Mouse (Mus musculus): ENCODE results near the gene Men1.

DNA sequence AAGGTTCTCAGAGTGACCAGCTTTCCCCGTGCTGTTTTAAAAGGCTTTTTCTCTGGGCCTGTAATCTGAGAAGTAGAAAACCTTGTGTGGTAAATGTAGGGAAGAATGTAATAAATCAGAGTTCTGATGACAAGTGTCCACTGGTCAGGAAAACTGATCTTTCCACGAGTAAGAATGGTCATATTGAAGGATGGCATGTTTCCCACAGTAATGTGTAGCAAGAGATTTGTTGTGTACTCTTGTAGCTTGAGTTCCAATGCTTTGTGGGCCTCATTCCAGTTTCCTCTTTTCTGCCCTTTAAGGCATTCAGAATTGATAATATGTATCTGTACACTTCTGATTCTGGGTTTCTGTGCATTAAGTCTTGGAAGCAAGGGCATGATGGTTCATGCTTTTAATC lies 30.1 kb downstream of the Men1 start:
- TF ChIP-seq CTCF (IDR thresholded peaks at IDR 0.05; ENCODE audit: extremely low read depth, insufficient read depth, insufficient read length, insufficient replicate concordance) (no peak), POLR2A (IDR thresholded peaks at IDR 0.05; ENCODE audit: low read depth, low read length) (no peak)
